Comparison of ENCODE assay signal across 19 mouse cellular contexts in genomic region chr6:146124479-146124878, GRCm38 (mm10).
DNase-seq lines count a peak whose midpoint lies in the region; ATAC-seq and TF ChIP-seq lines count a peak whose summit lies in the region.
"Had no signal": no experiment of that assay in that cellular context is flagged by ENCODE, and none has a peak within 500 bp of the region (broad histone marks: within the 10 kb centered on the region; RNA-seq: fewer than 3 reads in every experiment).

No protein-coding gene starts in this region.

- no peaks in the 10 kb centered on the region for H3K9me3 ChIP-seq in intestine, embryonic 14.5 days (ENCODE audit: control insufficient read depth, low read length)
- H3K9me3 ChIP-seq in intestine, postnatal 0 days (ENCODE audit: control insufficient read depth), result no peaks in the 10 kb centered on the region
- H3K9me3 ChIP-seq: embryonic facial prominence, embryonic 12.5 days; forebrain, embryonic 15.5 days; liver, embryonic 15.5 days; midbrain, embryonic 13.5 days had no signal

- peak; percentile 20 to 34 for DNase-seq in cerebellum, postnatal 10 days
- DNase-seq in cerebellum, adult 11-12 months, result no peak
- DNase-seq in intestine, embryonic 14.5 days (ENCODE audit: low spot score), result peak; percentile 20
- peak; percentile 38 for DNase-seq in lung, postnatal 36 days
- no peak for DNase-seq in lung, postnatal 4 days
- DNase-seq: gastrocnemius, postnatal 36 days; kidney, adult 2 months; kidney, postnatal 14 days; lung, postnatal 10 days; retina, postnatal 1 day; thymus, postnatal 36 days had no signal

- no peaks in the 10 kb centered on the region for H3K4me1 ChIP-seq in intestine, embryonic 14.5 days (replicated peaks; ENCODE audit: control insufficient read depth, insufficient read depth, low read length)
- H3K4me1 ChIP-seq in intestine, postnatal 0 days (replicated peaks; ENCODE audit: control insufficient read depth, insufficient read depth, low read length), result no peaks in the 10 kb centered on the region
- H3K4me1 ChIP-seq: embryonic facial prominence, embryonic 12.5 days; liver, embryonic 15.5 days; midbrain, embryonic 13.5 days had no signal

- H3K79me2 ChIP-seq in macrophage (ENCODE audit: inconsistent target), result no peaks in the 10 kb centered on the region

- ATAC-seq in intestine, embryonic 14.5 days (replicated peaks; ENCODE audit: low FRiP score, low TSS enrichment, low read depth), result no peak
- no peak for ATAC-seq in intestine, postnatal 0 days
- no peak for ATAC-seq in activated CD4-positive, CD25-positive, alpha-beta regulatory T cell, adult 4 months
- ATAC-seq: forebrain, embryonic 15.5 days; hindbrain, postnatal 0 days; midbrain, embryonic 13.5 days had no signal

- H3K4me2 ChIP-seq in intestine, embryonic 14.5 days (ENCODE audit: low read length), result no peak overlapping the region
- no peak overlapping the region for H3K4me2 ChIP-seq in intestine, postnatal 0 days (replicated peaks; ENCODE audit: low read depth)
- H3K4me2 ChIP-seq: embryonic facial prominence, embryonic 12.5 days; forebrain, embryonic 15.5 days; liver, embryonic 15.5 days; midbrain, embryonic 13.5 days had no signal

- no peak for TF ChIP-seq CTCF in intestine, postnatal 0 days (IDR thresholded peaks at IDR 0.05; ENCODE audit: low read depth)

- H3K36me3 ChIP-seq in intestine, embryonic 14.5 days (ENCODE audit: control insufficient read depth, insufficient read depth, low read length), result no peaks in the 10 kb centered on the region
- no peaks in the 10 kb centered on the region; the same call in 1 of the 2 replicates for H3K36me3 ChIP-seq in intestine, postnatal 0 days (ENCODE audit: control insufficient read depth, insufficient read depth)
- no peaks in the 10 kb centered on the region for H3K36me3 ChIP-seq in macrophage (ENCODE audit: inconsistent target)
- H3K36me3 ChIP-seq: embryonic facial prominence, embryonic 12.5 days; forebrain, embryonic 15.5 days; liver, embryonic 15.5 days; midbrain, embryonic 13.5 days had no signal

- no peak overlapping the region for H3K9ac ChIP-seq in intestine, embryonic 14.5 days (ENCODE audit: low read length)
- no peak overlapping the region for H3K9ac ChIP-seq in intestine, postnatal 0 days (ENCODE audit: low read depth, low read length)
- H3K9ac ChIP-seq: embryonic facial prominence, embryonic 12.5 days; forebrain, embryonic 15.5 days; liver, embryonic 15.5 days; midbrain, embryonic 13.5 days had no signal

- 78% methylated on average over 3 of the region's 3 CpGs for WGBS in intestine, embryonic 14.5 days
- WGBS in intestine, postnatal 0 days, result 84% methylated on average over 3 of the region's 3 CpGs
- 90% methylated on average over 3 of the region's 3 CpGs for WGBS in macrophage (ENCODE audit: missing documents)

- no peak overlapping the region for H3K27ac ChIP-seq in intestine, embryonic 14.5 days (ENCODE audit: low read depth)
- no peak overlapping the region for H3K27ac ChIP-seq in intestine, postnatal 0 days (ENCODE audit: low read depth, low read length)
- H3K27ac ChIP-seq in macrophage, result peak overlapping the region; percentile 17; the same call in 1 of the 2 replicates
- H3K27ac ChIP-seq: embryonic facial prominence, embryonic 12.5 days; forebrain, embryonic 15.5 days; hindbrain, postnatal 0 days; liver, embryonic 15.5 days; midbrain, embryonic 13.5 days had no signal

- H3K27me3 ChIP-seq in intestine, embryonic 14.5 days (replicated peaks; ENCODE audit: control insufficient read depth, insufficient read depth, low read length), result no peaks in the 10 kb centered on the region
- no peaks in the 10 kb centered on the region for H3K27me3 ChIP-seq in intestine, postnatal 0 days (replicated peaks; ENCODE audit: control insufficient read depth, insufficient read depth, low read length)
- H3K27me3 ChIP-seq: embryonic facial prominence, embryonic 12.5 days; forebrain, embryonic 15.5 days; liver, embryonic 15.5 days; midbrain, embryonic 13.5 days had no signal

- H3K4me3 ChIP-seq in intestine, embryonic 14.5 days (ENCODE audit: low read depth, low read length), result no peak overlapping the region
- H3K4me3 ChIP-seq in intestine, postnatal 0 days (ENCODE audit: low read depth, low read length), result no peak overlapping the region
- no peak overlapping the region for H3K4me3 ChIP-seq in macrophage (ENCODE audit: inconsistent target)
- H3K4me3 ChIP-seq: embryonic facial prominence, embryonic 12.5 days; forebrain, embryonic 15.5 days; liver, embryonic 15.5 days; midbrain, embryonic 13.5 days had no signal

Comparison
In these comparisons a context has a peak if more than half of its experiments do, and no peak if none do; other contexts are left out.
1. DNase-seq: peak in cerebellum, postnatal 10 days (2 of 2), intestine, embryonic 14.5 days (single experiment) and lung, postnatal 36 days (single experiment); none in cerebellum, adult 11-12 months (single experiment) and lung, postnatal 4 days (0 of 2).